ENCODE assay signal across 28 mouse cellular contexts in the genomic region with DNA sequence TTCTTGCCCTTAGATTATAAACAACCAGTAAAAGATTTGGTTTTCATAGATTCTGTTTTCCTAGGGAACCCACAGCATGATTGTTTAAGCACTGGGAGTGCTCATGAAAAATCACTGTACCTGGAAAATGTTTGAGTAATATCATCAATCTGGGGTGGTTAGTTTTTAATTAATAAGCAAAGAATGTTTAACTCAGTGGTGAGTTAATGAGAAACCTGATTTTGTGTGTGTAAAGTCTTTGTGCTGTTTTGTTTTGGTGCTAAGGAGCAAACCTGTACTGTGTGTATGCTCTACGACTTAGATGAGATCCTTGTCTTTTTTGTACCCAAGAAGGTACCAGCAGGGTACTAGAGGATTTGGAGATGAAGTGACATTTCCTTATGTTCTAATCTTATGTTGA.
"Had no signal": no experiment of that assay in that cellular context is flagged by ENCODE, and none has a peak within 500 bp of the region (broad histone marks: within the 10 kb centered on the region; RNA-seq: fewer than 3 reads in every experiment).

No protein-coding gene starts in this region.

- H3K9me3 ChIP-seq: embryonic facial prominence, embryonic 10.5 days; embryonic facial prominence, embryonic 12.5 days; embryonic facial prominence, embryonic 13.5 days; embryonic facial prominence, embryonic 15.5 days; forebrain, embryonic 10.5 days; forebrain, embryonic 12.5 days; forebrain, embryonic 13.5 days; forebrain, embryonic 15.5 days had no signal

- H3K4me3 ChIP-seq: embryonic facial prominence, embryonic 10.5 days; embryonic facial prominence, embryonic 12.5 days; embryonic facial prominence, embryonic 13.5 days; embryonic facial prominence, embryonic 15.5 days; erythroblast, embryonic 14.5 days; forebrain, embryonic 10.5 days; forebrain, embryonic 12.5 days; forebrain, embryonic 13.5 days; forebrain, embryonic 15.5 days; gastrocnemius, adult 2 months had no signal

- H3K27ac ChIP-seq: embryonic facial prominence, embryonic 10.5 days; embryonic facial prominence, embryonic 12.5 days; embryonic facial prominence, embryonic 13.5 days; embryonic facial prominence, embryonic 15.5 days; forebrain, embryonic 10.5 days; forebrain, embryonic 12.5 days; forebrain, embryonic 13.5 days; forebrain, embryonic 15.5 days; gastrocnemius, adult 2 months had no signal

- H3K36me3 ChIP-seq: embryonic facial prominence, embryonic 10.5 days; embryonic facial prominence, embryonic 12.5 days; embryonic facial prominence, embryonic 13.5 days; embryonic facial prominence, embryonic 15.5 days; forebrain, embryonic 10.5 days; forebrain, embryonic 12.5 days; forebrain, embryonic 15.5 days had no signal

- DNase-seq: cerebellum, adult 2 months; cerebellum, adult 8-10 months; cerebellum, adult 9-10 months; cerebellum, adult 9-11 months; cerebellum, postnatal 10 days; cerebellum, postnatal 14 days; cerebellum, postnatal 25 days; cerebellum, postnatal 36 days; embryo, embryonic 11 days; forebrain, postnatal 0 days; gastrocnemius, adult 2 months; gastrocnemius, postnatal 10 days; gastrocnemius, postnatal 14 days; gastrocnemius, postnatal 25 days; gastrocnemius, postnatal 36 days; heart, adult 11 months; heart, adult 18-20 months had no signal

- ATAC-seq: forebrain, embryonic 13.5 days; forebrain, embryonic 14.5 days; forebrain, embryonic 15.5 days; forebrain, embryonic 16.5 days; forebrain, postnatal 0 days had no signal

- H3K4me1 ChIP-seq: embryonic facial prominence, embryonic 10.5 days; embryonic facial prominence, embryonic 12.5 days; embryonic facial prominence, embryonic 13.5 days; embryonic facial prominence, embryonic 15.5 days; forebrain, embryonic 10.5 days; forebrain, embryonic 12.5 days; forebrain, embryonic 13.5 days; forebrain, embryonic 15.5 days had no signal

- H3K9ac ChIP-seq: embryonic facial prominence, embryonic 12.5 days; embryonic facial prominence, embryonic 13.5 days; embryonic facial prominence, embryonic 15.5 days; forebrain, embryonic 12.5 days; forebrain, embryonic 13.5 days; forebrain, embryonic 15.5 days; forebrain, postnatal 0 days had no signal

- H3K4me2 ChIP-seq: embryonic facial prominence, embryonic 12.5 days; embryonic facial prominence, embryonic 13.5 days; embryonic facial prominence, embryonic 15.5 days; forebrain, embryonic 12.5 days; forebrain, embryonic 13.5 days; forebrain, embryonic 15.5 days had no signal

- H3K27me3 ChIP-seq: embryonic facial prominence, embryonic 12.5 days; embryonic facial prominence, embryonic 13.5 days; embryonic facial prominence, embryonic 15.5 days; forebrain, embryonic 12.5 days; forebrain, embryonic 13.5 days; forebrain, embryonic 15.5 days had no signal
